Mouse (Mus musculus) embryonic fibroblast, embryonic 13.5 days (primary cell): ENCODE measurements around the gene Aurka. TPM values are rescaled to one million over a fixed set of nuclear protein-coding genes. Genes with fewer than 3 reads are reported as not detected.

Experiments
- H3K27ac ChIP-seq: 2 replicates; pipeline ENCODE4 v1.5.1; 2012; ENCODE audit warnings: low read length, control low read depth, inconsistent platforms; ENCODE audit not compliant: insufficient read depth
- H3K4me1 ChIP-seq: 2 replicates; pipeline ENCODE4 v1.6.1; 2011; ENCODE audit warnings: low read length; ENCODE audit not compliant: control insufficient read depth, insufficient read depth
- H3K4me3 ChIP-seq: 2 replicates; pipeline ENCODE4 v1.5.1; 2011; ENCODE audit warnings: mild to moderate bottlenecking, control low read depth, low read length; ENCODE audit not compliant: insufficient read depth
- CTCF ChIP-seq: IDR thresholded peaks from 2 replicates; pipeline ENCODE4 v1.5.1; 2011; ENCODE audit warnings: mild to moderate bottlenecking, control low read depth, low read length, moderate library complexity, borderline replicate concordance; ENCODE audit not compliant: insufficient read depth
- POLR2A ChIP-seq: IDR thresholded peaks from 2 replicates; pipeline ENCODE4 v1.6.1; 2011; ENCODE audit warnings: low read depth, mild to moderate bottlenecking, control low read depth, low read length, moderate library complexity
- polyA plus RNA-seq: library from polyadenylated mRNA; stranded (reverse); fragments of >200 nt; gene quantifications from 2 replicates; pipeline ENCODE4 v1.2.4, GENCODE M21; 2011; ENCODE audit warnings: low read depth; ENCODE audit not compliant: missing spikeins, insufficient read length

The Aurka gene
- 28.9 and 35.5 TPM in 2 replicates for polyA plus RNA-seq

- Histone ChIP-seq H3K4me3 (peak within 1 kb of the TSS; percentile 85), H3K27ac (peak within 1 kb of the TSS; percentile 86), H3K4me1 (no peaks in the 10 kb centered on the region; the same call in 1 of the 2 replicates)
- TF ChIP-seq POLR2A (peak; percentile 79), CTCF (no peak)
Measured at GRCm38 (mm10) chr2:172370411-172371223, at the start of gene Aurka, which contains the start of gene Cstf1. Gene Aurka (minus strand): TSS chr2:172370535. Gene Cstf1 (plus strand): TSS chr2:172370681.

GRCm38 (mm10) chr2:172418208-172418607, 47.9 kb upstream of the Aurka start:
- Histone ChIP-seq H3K4me1 (peaks cover 2% of the 10 kb centered on the region; the same call in 1 of the 2 replicates), H3K4me3 (no peak overlapping the region), H3K27ac (no peak overlapping the region)
- TF ChIP-seq CTCF (no peak), POLR2A (no peak)

- Histone ChIP-seq H3K27ac (no peak overlapping the region), H3K4me3 (no peak overlapping the region), H3K4me1 (peaks cover 5% of the 10 kb centered on the region; the same call in 1 of the 2 replicates)
- TF ChIP-seq POLR2A (no peak), CTCF (no peak)
Measured at GRCm38 (mm10) chr2:172416876-172417275, 46.5 kb upstream of the Aurka start.

- no peak overlapping the region for H3K27ac ChIP-seq
- H3K4me1 ChIP-seq = peaks cover 5% of the 10 kb centered on the region; the same call in 1 of the 2 replicates
- no peak overlapping the region for H3K4me3 ChIP-seq
- TF ChIP-seq POLR2A = no peak
- TF ChIP-seq CTCF = no peak
Measured at GRCm38 (mm10) chr2:172416218-172416617, 45.9 kb upstream of the Aurka start.

GRCm38 (mm10) chr2:172413894-172414293, 43.6 kb upstream of the Aurka start:
- no peak overlapping the region for H3K27ac ChIP-seq
- no peak for TF ChIP-seq CTCF
- TF ChIP-seq POLR2A = no peak
- H3K4me3 ChIP-seq = no peak overlapping the region
- H3K4me1 ChIP-seq = peaks cover 5% of the 10 kb centered on the region; the same call in 1 of the 2 replicates

GRCm38 (mm10) chr2:172413273-172413672, 42.9 kb upstream of the Aurka start:
- no peak for TF ChIP-seq CTCF
- H3K27ac ChIP-seq = no peak overlapping the region
- no peak overlapping the region for H3K4me3 ChIP-seq
- peaks cover 5% of the 10 kb centered on the region; the same call in 1 of the 2 replicates for H3K4me1 ChIP-seq

GRCm38 (mm10) chr2:172412454-172412853, 42.1 kb upstream of the Aurka start:
- H3K4me3 ChIP-seq = no peak overlapping the region
- no peak overlapping the region for H3K27ac ChIP-seq
- TF ChIP-seq POLR2A (no peak), CTCF (no peak)
- H3K4me1 ChIP-seq = peaks cover 5% of the 10 kb centered on the region; the same call in 1 of the 2 replicates

- H3K4me1 ChIP-seq = peaks cover 5% of the 10 kb centered on the region; the same call in 1 of the 2 replicates
- no peak overlapping the region for H3K4me3 ChIP-seq
- H3K27ac ChIP-seq = no peak overlapping the region
- TF ChIP-seq CTCF (no peak), POLR2A (no peak)
Measured at GRCm38 (mm10) chr2:172411091-172411490, 40.8 kb upstream of the Aurka start.

GRCm38 (mm10) chr2:172410686-172411085, 40.4 kb upstream of the Aurka start:
- TF ChIP-seq CTCF (no peak), POLR2A (no peak)

GRCm38 (mm10) chr2:172407499-172407898, 37.2 kb upstream of the Aurka start:
- no peak overlapping the region for H3K4me3 ChIP-seq
- H3K4me1 ChIP-seq = no peaks in the 10 kb centered on the region
- no peak overlapping the region for H3K27ac ChIP-seq
- TF ChIP-seq CTCF (no peak), POLR2A (no peak)

More at GRCm38 (mm10) chr2:172410686-172411085, 40.4 kb upstream of the Aurka start:
- H3K27ac ChIP-seq = no peak overlapping the region
- peaks cover 5% of the 10 kb centered on the region; the same call in 1 of the 2 replicates for H3K4me1 ChIP-seq
- H3K4me3 ChIP-seq = no peak overlapping the region
